Mouse (Mus musculus) hindbrain, embryonic 11.5 days (tissue): ENCODE results near the gene Gm4131. TPM values are rescaled to one million over a fixed set of nuclear protein-coding genes. Genes with fewer than 3 reads are reported as not detected.

Source experiments
- ATAC-seq: fragments of 200-750 bp; cut with Nextera tagmentation; 2 replicates; pipeline ENCODE4 v1.8.0; 2017; ENCODE audit warnings: mild to moderate bottlenecking, moderate TSS enrichment, moderate library complexity; ENCODE audit not compliant: low FRiP score
- DNase-seq: peaks from one replicate; pipeline ENCODE4 v3.0.0-alpha.2; 2015; ENCODE audit warnings: low spot score
- H3K27ac ChIP-seq: fragments of 300-500 bp; sonication (generic); 2 replicates; pipeline ENCODE4 v1.5.1; 2014; ENCODE audit warnings: mild to moderate bottlenecking, low read depth, low read length
- H3K27me3 ChIP-seq: fragments of 300-500 bp; sonication (generic); 2 replicates; pipeline ENCODE4 v1.6.1; 2014; ENCODE audit warnings: mild to moderate bottlenecking, low read length, moderate library complexity, mixed read lengths; ENCODE audit not compliant: control insufficient read depth, insufficient read depth
- H3K36me3 ChIP-seq: fragments of 300-500 bp; sonication (generic); 2 replicates; pipeline ENCODE4 v1.6.1; 2014; ENCODE audit warnings: mild to moderate bottlenecking, low read length, moderate library complexity, mixed read lengths; ENCODE audit not compliant: control insufficient read depth, insufficient read depth
- H3K4me1 ChIP-seq: fragments of 300-500 bp; sonication (generic); replicated peaks from 2 replicates; pipeline ENCODE4 v1.6.1; 2014; ENCODE audit warnings: low read length, mixed read lengths; ENCODE audit not compliant: control insufficient read depth, insufficient read depth
- H3K4me2 ChIP-seq: fragments of 300-500 bp; sonication (generic); replicated peaks from 2 replicates; pipeline ENCODE4 v1.6.1; 2014; ENCODE audit warnings: mild to moderate bottlenecking, low read depth, low read length
- H3K4me3 ChIP-seq: fragments of 300-500 bp; sonication (generic); 2 replicates; pipeline ENCODE4 v1.5.1; 2014; ENCODE audit warnings: low read depth, low read length
- H3K9ac ChIP-seq: fragments of 300-500 bp; sonication (generic); 2 replicates; pipeline ENCODE4 v1.6.1; 2014; ENCODE audit warnings: low read depth, low read length
- H3K9me3 ChIP-seq: fragments of 300-500 bp; sonication (generic); 2 replicates; pipeline ENCODE4 v1.6.1; 2016; ENCODE audit warnings: low read length; ENCODE audit not compliant: control insufficient read depth
- WGBS: fragments of 180-500 bp; shearing (Covaris S2); extraction: QIAGEN DNeasy Blood & Tissue Kit; methylation state at CpG from one replicate; pipeline ENCODE4 v1.1.7; 2014; 5-methylcytosine and 5-hydroxymethylcytosine counted together
- polyA plus RNA-seq: library from polyadenylated mRNA; unstranded; fragments of >200 nt; fragmentation: Nextera tagmentation; extraction: Ambion mirVana; gene quantifications from 2 replicates; pipeline ENCODE4 v1.2.1, GENCODE M21; 2014

Gm4131 gene
- polyA plus RNA-seq, 1 experiment from 2014 or later, result not detected

DNA sequence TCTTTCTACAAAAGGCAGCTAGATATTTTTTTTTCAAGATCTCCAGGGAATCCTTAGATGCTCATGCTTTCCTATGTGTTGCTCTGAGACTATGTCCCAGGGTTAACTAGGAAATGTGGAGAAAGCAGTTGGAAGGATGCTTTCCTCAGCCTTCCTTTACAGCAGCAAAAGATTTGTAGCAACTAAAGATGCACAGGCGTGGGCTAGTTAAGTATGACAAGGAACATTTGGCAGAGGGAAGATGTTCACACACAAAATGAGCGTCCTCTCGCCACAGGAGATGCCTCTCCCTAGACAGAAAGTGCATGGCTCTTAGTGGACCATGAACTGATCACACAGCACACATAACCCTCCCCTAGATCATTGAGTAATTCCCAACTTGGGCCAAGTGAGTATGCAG, 149.2 kb downstream of the Gm4131 start:
- Histone ChIP-seq H3K36me3 (no peaks in the 10 kb centered on the region), H3K27ac (no peak overlapping the region), H3K4me2 (no peak overlapping the region), H3K9me3 (no peaks in the 10 kb centered on the region), H3K4me3 (no peak overlapping the region), H3K27me3 (no peaks in the 10 kb centered on the region), H3K4me1 (0 out of 2 replicates have a peak, but pooled peaks cover 2% of the 10 kb centered on the region), H3K9ac (no peak overlapping the region)
- no peak for ATAC-seq
- DNase-seq, result no peak
- WGBS, result 94% methylated on average over 3 of the region's 3 CpGs

DNA sequence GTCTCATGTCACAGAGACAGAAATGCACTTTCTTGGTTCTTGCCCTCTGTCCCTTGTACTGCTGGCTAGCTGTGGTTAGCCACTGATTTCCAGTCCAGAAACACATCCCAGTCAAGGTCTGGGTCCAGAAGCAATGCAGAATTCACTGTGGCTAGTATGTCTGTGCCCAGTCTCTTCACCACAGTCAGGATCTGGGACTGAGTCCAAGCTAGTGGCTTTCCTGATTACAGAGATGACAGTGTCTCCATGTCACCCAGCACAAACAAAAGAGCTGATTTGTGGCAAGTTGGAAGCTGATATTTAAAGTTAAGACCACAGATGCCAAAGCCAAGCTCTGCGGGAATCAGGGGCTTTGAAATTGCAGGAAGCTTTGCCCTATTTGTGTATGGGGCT, 150.0 kb downstream of the Gm4131 start:
- H3K9me3 ChIP-seq, result no peaks in the 10 kb centered on the region
- no peak overlapping the region for H3K9ac ChIP-seq
- DNase-seq, result no peak
- no peak overlapping the region for H3K4me2 ChIP-seq
- no peaks in the 10 kb centered on the region for H3K36me3 ChIP-seq
- H3K4me3 ChIP-seq, result no peak overlapping the region
- 70% methylated on average over 1 of the region's 1 CpGs for WGBS
- no peak for ATAC-seq
- no peak overlapping the region for H3K27ac ChIP-seq
- H3K4me1 ChIP-seq, result 0 out of 2 replicates have a peak, but pooled peaks cover 2% of the 10 kb centered on the region
- no peaks in the 10 kb centered on the region for H3K27me3 ChIP-seq

DNA sequence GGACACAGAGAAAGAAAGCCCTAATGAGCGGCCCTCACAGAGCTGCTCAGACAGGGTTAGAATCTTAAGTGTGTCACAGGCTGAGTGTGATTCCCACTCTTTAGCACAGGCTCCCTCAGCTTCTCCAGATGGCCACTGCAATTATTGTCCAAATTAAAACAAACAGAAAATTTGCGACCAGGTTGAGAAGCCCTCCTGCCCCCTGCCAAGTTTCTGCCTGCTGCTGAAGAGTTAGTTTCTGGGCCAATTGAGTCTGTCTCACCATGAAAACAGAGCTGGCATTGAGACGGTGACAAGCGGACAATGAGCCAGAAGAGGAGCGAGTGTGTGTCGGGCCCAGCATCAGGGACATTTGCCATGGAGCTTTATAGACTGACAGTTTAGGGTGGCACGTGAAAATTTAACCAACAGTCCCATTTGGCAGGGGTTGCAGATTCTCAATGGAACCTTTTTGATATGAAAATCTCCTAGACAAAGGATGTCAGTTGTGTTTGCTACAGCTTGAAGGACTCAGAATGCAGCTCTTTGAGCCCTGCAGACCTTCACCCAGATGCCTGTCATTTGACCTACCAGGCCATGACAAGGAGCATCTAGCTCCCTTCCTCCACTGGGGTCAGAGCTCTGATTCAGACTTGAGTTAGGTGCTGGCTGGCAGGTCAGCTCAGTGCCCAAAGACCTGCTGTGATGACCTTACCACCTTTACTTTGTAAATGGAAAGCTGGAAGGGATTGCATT, 150.5 kb downstream of the Gm4131 start:
- Histone ChIP-seq H3K4me2 (no peak overlapping the region), H3K36me3 (no peaks in the 10 kb centered on the region), H3K4me3 (no peak overlapping the region), H3K4me1 (0 out of 2 replicates have a peak, but pooled peaks cover 2% of the 10 kb centered on the region), H3K9me3 (no peaks in the 10 kb centered on the region), H3K9ac (no peak overlapping the region), H3K27ac (no peak overlapping the region), H3K27me3 (no peaks in the 10 kb centered on the region)
- ATAC-seq (0 out of 2 replicates have a peak, but pooled peaks have one; percentile 63), DNase-seq (peak; percentile 23)
- 36% methylated on average over 7 of the region's 7 CpGs for WGBS

Other genes starting within 250 kb of the Gm4131 start
- 0.14 and 0.18 TPM in 2 replicates for gene Gucy1b2, start 110.6 kb downstream of the Gm4131 start, polyA plus RNA-seq
- 4.0 and 4.8 TPM in 2 replicates for gene Fam124a, start 11.2 kb downstream of the Gm4131 start, polyA plus RNA-seq
- gene Serpine3, start 96.7 kb upstream of the Gm4131 start, polyA plus RNA-seq, result not detected in 2 replicates
- 24.5 and 24.8 TPM in 2 replicates for gene Ints6, start 194.2 kb upstream of the Gm4131 start, polyA plus RNA-seq